Mouse (Mus musculus): ENCODE results near the gene Gm16181.

Gm16181 gene

GRCm38 (mm10) chr17:35220156-35220952 is at the start of gene Gm16181:
Gm16181 (plus strand) TSS chr17:35220834.
- no peak for DNase-seq (ENCODE audit: low spot score)

- no peak for DNase-seq (ENCODE audit: low spot score)
Observed at GRCm38 (mm10) chr17:35172445-35173234, 48.0 kb upstream of the Gm16181 start.

GRCm38 (mm10) chr17:35173329-35173728 is 47.3 kb upstream of the Gm16181 start:
- DNase-seq (ENCODE audit: low spot score), result no peak

DNA sequence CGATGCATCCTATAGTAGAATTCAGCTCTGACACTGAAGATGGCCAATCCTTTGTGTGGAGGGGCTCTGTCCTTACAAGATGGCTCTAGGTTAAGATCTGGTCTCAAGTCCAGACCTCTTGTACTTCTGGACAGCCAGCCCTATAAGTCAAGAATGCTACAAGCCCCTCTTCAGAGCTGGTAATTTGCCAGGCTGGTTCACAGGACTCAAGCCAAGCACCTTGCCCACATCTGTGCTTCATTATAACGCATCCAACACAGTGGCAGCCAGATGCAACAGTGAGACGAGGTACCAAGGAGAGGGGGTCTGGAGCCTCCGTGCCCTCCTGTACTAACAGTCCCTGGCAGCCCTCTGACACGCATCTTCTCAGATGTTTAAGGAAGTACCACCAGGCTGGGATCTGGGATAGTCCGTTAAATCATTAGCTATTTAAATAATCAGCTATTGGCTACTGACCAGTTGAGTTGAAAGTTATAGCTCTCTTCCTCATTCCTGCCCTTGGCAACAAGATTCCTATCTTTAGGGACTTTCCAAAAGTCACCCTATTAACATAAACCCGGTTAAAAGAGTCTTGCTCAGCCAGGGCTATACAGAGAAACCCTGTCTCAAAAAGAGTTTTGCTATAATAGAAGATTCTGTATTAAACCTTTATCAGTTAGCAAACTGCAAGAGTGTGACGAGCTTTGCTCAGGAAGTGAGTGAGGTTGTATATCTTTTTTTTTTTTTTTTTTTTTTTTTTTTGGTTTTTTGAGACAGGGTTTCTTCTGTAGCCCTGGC is 46.2 kb upstream of the Gm16181 start:
- no peak for DNase-seq (ENCODE audit: low spot score)

GRCm38 (mm10) chr17:35175382-35175781 is 45.3 kb upstream of the Gm16181 start:
- DNase-seq (ENCODE audit: low spot score), result no peak

GRCm38 (mm10) chr17:35175968-35176367 is 44.7 kb upstream of the Gm16181 start, which contains the start of gene Aif1:
Aif1 (minus strand) TSS chr17:35176068.
- no peak for DNase-seq (ENCODE audit: low spot score)

- DNase-seq (ENCODE audit: low spot score), result peak; percentile 78
Observed at GRCm38 (mm10) chr17:35178528-35178927, 42.1 kb upstream of the Gm16181 start.

- DNase-seq (ENCODE audit: low spot score), result no peak
Observed at GRCm38 (mm10) chr17:35180093-35180492, 40.5 kb upstream of the Gm16181 start.

- DNase-seq (ENCODE audit: low spot score), result peak; percentile 67
Observed at GRCm38 (mm10) chr17:35185639-35186611, 34.7 kb upstream of the Gm16181 start.

DNA sequence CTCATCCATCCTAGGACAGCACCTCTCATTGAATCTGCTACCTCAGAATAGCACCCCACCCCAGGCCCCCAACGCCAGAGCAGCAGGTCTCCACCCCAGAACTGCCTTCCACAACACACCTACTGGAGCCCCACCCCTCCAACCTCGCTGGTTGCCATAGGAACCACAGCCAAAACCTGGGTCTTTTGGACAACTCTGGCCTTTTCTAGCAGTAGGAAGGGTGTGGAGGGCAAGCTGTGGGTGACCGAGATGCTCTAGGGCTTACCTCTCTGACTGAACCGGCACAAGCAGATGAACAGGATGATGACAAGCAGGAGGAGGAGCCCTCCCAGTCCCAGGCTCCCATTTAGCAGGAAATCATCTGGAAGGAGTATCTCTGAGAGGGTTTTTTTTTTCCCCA is 34.0 kb upstream of the Gm16181 start:
- DNase-seq (ENCODE audit: low spot score), result no peak

DNA sequence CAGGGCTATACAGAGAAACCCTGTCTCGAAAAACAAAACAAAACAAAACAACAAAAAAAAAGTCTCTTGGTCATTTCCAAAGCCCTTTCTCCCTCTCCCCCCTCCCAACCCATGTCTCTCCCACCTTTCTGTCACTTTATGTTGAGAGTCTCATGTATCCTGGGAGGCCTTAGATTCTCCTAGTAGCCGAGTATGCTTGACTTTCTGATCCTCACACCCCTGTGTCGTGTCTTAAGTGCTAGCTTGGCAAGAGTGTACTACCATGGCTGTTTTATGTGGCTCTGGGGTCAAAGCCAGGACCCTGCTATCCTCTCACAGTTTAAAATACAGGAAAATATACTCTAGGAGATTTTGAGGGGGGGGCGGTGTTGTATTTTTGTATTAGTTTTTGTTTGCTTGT is 33.3 kb upstream of the Gm16181 start:
- DNase-seq (ENCODE audit: low spot score), result no peak

- no peak for DNase-seq (ENCODE audit: low spot score)
Observed at GRCm38 (mm10) chr17:35187959-35188610, 32.5 kb upstream of the Gm16181 start, which contains the start of gene Lst1. Lst1 (minus strand) TSS chr17:35188439.

DNA sequence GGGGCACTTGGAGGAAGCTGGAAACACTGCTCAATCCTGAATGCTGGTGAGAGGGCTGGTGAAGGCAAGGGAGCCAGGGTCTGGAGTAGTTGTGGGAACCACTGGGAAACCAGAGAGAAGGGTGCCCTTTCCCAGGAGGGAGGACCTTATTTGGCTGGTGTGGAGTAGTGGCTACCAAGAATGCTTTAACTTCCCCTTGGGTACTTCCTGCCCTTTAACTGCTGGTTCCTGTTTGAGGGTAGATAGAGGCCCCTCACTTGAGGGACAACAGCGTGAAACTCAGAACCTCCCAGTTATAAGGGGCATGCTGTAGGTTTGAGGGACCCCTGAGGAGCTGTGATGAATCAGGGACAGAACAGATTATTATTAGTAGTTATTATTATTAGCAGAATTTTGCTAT is 31.4 kb upstream of the Gm16181 start:
- DNase-seq (ENCODE audit: low spot score), result no peak

GRCm38 (mm10) chr17:35190096-35190495 is 30.5 kb upstream of the Gm16181 start:
- DNase-seq (ENCODE audit: low spot score), result no peak

DNA sequence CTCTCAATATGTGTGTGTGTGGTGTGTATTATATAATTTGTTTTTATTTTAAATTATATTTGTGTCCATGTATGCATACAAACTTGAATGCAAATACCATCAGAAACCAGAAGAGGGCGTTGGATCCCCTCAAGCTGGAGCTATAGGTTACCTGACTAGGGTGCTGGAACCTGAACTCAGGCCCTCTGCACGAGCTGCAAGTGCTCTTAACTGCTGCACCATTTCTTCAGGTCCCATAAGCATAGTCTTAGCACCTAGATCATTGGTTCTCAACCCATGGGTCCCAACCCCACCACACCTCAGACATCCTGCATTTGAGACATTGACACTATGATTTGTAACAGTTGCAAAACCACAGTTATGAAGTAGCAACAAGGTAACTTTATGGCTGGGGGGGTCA is 28.9 kb upstream of the Gm16181 start:
- DNase-seq (ENCODE audit: low spot score), result no peak

DNA sequence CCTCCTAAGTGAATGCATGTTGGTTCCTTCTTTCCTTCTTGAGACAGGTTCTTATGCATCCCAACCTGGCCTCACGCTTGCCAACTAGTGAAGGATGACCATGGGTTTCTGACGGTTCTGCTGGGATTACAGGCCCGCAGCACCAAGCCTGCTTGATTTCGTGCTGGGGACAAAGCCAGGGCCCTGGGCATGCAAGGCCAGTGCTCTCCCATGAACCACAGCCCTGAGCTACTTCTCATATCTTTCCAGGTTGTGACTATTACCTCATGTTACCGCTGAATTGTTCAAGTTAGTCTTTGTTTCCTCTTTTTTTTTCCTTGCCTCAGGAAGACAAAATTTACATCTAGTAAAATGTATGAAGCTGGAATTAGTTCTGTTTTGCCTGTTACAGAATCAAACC is 27.7 kb upstream of the Gm16181 start:
- DNase-seq (ENCODE audit: low spot score), result no peak

DNA sequence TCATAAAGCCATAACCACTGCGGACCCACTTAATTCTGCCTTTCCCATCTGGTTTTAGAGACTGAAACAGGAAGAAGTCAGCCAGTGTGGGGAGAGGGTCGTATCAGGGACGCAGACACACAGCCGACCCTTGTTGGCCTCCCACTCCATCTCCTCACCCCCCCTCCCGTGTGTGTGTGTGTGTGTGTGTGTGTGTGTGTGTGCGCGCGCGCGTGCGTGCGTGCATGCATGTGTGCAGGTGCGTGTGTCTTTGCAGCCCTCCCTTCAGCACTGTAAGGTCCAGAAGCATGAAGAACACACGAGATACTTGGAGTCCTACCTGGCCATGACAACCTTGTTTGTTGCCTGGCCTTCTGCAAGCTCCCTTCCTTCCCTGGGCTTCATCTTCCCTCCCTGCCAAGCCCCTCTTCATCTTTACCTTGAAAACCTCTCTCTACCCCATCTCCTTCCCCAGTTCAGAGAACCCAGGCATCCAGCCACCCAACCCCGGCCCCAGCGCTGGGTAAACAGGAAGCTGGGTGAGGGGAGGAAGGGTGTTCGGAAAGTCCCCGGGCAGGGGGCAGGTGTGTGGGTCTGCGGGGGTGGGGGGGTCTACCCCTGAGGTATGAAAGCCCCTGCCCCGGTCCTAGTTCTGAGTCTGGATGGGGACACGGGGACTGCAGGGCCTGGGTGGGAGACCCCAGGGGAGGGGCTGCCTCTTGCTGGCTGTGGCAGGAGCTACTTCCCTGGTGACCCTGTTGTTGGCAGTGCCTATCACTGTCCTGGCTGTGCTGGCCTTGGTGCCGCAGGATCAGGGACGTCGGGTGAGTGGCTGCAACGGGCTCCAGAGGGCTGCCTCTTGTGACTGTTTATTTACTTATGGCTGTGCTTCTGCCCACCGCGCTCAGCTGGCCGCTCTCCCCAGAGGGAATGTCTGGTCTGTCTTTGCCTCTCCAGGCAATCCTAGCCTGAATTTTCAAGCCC is 26.5 kb upstream of the Gm16181 start, which contains the start of gene Ltb:
Gene Ltb, plus strand, starts transcription at position 559 of the 963 bp plus-strand sequence.
- no peak for DNase-seq (ENCODE audit: low spot score)

GRCm38 (mm10) chr17:35194844-35195630 is 25.6 kb upstream of the Gm16181 start:
- no peak for DNase-seq (ENCODE audit: low spot score)
